Mouse (Mus musculus) embryonic facial prominence, embryonic 12.5 days (tissue): ENCODE results near the gene Ccnk. TPM values are rescaled to one million over a fixed set of nuclear protein-coding genes. Genes with fewer than 3 reads are reported as not detected.

Experiments
- ATAC-seq: fragments of 200-750 bp; cut with Nextera tagmentation; 2 replicates; pipeline ENCODE4 v1.8.0; 2017; ENCODE audit not compliant: insufficient number of reproducible peaks, insufficient read depth, low FRiP score, low TSS enrichment
- H3K27ac ChIP-seq: fragments of 300-500 bp; sonication (generic); 2 replicates; pipeline ENCODE4 v1.5.1; 2016; ENCODE audit warnings: mild to moderate bottlenecking
- H3K27me3 ChIP-seq: fragments of 300-500 bp; sonication (generic); 2 replicates; pipeline ENCODE4 v1.6.1; 2016; ENCODE audit warnings: mild to moderate bottlenecking, moderate library complexity
- H3K36me3 ChIP-seq: fragments of 300-500 bp; sonication (generic); 2 replicates; pipeline ENCODE4 v1.6.1; 2016; ENCODE audit warnings: mild to moderate bottlenecking
- H3K4me1 ChIP-seq: fragments of 300-500 bp; sonication (generic); 2 replicates; pipeline ENCODE4 v1.6.1; 2016
- H3K4me2 ChIP-seq: fragments of 300-500 bp; sonication (generic); replicated peaks from 2 replicates; pipeline ENCODE4 v1.6.1; 2016; ENCODE audit warnings: mild to moderate bottlenecking, moderate library complexity
- H3K4me3 ChIP-seq: fragments of 300-500 bp; sonication (generic); 2 replicates; pipeline ENCODE4 v1.5.1; 2016; ENCODE audit warnings: mild to moderate bottlenecking
- H3K9ac ChIP-seq: fragments of 300-500 bp; sonication (generic); 2 replicates; pipeline ENCODE4 v1.6.1; 2016; ENCODE audit warnings: mild to moderate bottlenecking, moderate library complexity
- H3K9me3 ChIP-seq: fragments of 300-500 bp; sonication (generic); 2 replicates; pipeline ENCODE4 v1.6.1; 2016; ENCODE audit warnings: mild to moderate bottlenecking, moderate library complexity
- WGBS: fragments of 180-500 bp; shearing (Covaris S2); methylation state at CpG from one replicate; pipeline ENCODE4 v1.1.7; 2016; 5-methylcytosine and 5-hydroxymethylcytosine counted together
- polyA plus RNA-seq: library from polyadenylated mRNA; unstranded; fragments of >200 nt; fragmentation: Nextera tagmentation; extraction: Ambion mirVana; gene quantifications from 2 replicates; pipeline ENCODE4 v1.2.1, GENCODE M21; 2016

Ccnk gene
- polyA plus RNA-seq, 1 experiment from 2014 or later = 3.4 TPM

DNA sequence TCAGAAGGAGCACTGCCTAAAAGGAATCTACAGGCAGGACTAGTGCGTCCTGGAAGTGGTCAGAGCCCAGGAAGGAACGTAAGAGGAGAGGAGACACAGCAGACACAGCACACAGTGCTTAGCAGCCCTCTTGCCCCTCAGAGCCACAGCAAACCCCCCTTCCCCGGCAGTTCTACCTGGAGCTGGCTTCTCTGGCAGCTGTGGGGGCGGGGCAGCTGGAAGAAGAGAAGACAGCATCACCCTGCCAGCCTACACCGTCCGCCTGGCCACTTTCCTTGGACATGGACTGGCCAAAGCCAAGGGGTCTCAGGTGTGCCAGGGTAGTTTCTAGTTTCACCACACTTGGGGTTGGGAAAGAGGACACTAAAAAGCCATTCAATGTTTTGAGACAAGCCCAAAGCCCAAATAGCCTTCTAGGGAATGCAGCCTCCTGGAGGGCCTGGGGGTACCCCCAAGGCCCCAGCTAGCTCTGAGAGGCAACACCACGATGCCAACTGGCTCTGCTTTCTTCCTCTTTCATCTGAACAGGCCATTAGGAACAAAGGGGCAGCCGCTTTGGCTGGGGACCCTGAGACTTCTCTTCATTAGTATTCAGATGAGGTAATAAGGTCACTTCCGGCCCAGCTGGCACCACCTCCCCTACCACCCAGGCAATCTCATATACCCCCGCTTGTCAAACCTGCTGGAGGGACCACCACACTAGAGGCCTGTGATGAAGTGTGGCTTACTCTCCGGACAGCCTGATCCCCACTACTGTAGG lies 37.4 kb downstream of the Ccnk start:
- H3K9me3 ChIP-seq = no peaks in the 10 kb centered on the region
- no peak overlapping the region for H3K4me2 ChIP-seq
- H3K4me1 ChIP-seq = peaks cover 76% of the 10 kb centered on the region
- no peak overlapping the region for H3K27ac ChIP-seq
- WGBS = 77% methylated on average over 11 of the region's 11 CpGs
- H3K36me3 ChIP-seq = no peaks in the 10 kb centered on the region
- no peak for ATAC-seq
- H3K27me3 ChIP-seq = no peaks in the 10 kb centered on the region
- H3K9ac ChIP-seq = no peak overlapping the region
- H3K4me3 ChIP-seq = no peak overlapping the region

GRCm38 (mm10) chr12:108217572-108217971 lies 38.2 kb downstream of the Ccnk start:
- Histone ChIP-seq H3K36me3 (no peaks in the 10 kb centered on the region), H3K27me3 (no peaks in the 10 kb centered on the region), H3K27ac (no peak overlapping the region), H3K9me3 (no peaks in the 10 kb centered on the region), H3K4me2 (no peak overlapping the region), H3K4me1 (peaks cover 69% of the 10 kb centered on the region), H3K9ac (no peak overlapping the region), H3K4me3 (no peak overlapping the region)
- 64% methylated on average over 5 of the region's 5 CpGs for WGBS
- ATAC-seq = no peak

- H3K4me3 ChIP-seq = no peak overlapping the region
- H3K9me3 ChIP-seq = no peaks in the 10 kb centered on the region
- WGBS = 41% methylated on average over 15 of the region's 15 CpGs
- H3K9ac ChIP-seq = no peak overlapping the region
- H3K4me1 ChIP-seq = peaks cover 66% of the 10 kb centered on the region
- H3K36me3 ChIP-seq = no peaks in the 10 kb centered on the region
- peak overlapping the region; percentile 29 for H3K4me2 ChIP-seq
- no peak for ATAC-seq
- peak overlapping the region; percentile 84 for H3K27ac ChIP-seq
- H3K27me3 ChIP-seq = no peaks in the 10 kb centered on the region
Measured at GRCm38 (mm10) chr12:108219163-108219562, 39.8 kb downstream of the Ccnk start.

DNA sequence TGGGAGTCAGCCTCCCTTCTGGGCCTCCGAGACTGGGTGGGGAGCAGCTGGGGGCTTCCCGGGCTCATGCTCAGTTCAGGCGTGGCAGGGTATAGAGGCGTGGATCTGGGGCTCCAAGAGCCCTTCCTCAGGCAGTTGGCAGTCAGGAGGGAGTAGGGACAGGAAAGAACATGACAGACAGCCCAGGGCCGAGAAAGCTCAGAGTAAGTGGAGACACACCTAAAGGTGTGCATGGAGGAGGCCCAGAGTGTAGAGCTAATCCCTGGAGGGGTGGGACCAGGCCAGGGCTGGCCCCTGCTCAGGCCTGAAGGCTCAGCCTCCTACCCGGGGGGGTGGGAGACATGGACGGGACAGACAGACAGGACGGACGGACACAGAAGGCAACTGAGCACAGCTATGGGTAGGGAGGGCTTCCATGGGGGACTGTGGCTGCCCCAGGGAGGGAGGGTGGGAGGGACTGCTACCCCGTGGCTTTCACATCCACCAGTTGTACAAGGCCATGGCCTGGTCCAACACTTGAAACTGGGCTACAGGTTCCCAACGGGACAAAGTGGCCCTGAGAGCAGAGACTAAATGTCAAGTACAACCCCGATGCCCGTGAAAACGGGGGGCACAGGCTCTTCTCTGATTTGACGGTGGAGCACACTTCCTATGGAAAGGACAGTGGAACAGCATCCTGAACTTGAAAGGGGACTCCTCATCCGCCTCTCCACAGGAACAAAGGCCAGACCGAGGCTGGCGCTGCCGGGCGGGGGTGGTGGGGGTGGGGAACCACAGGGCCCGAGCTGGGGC lies 40.6 kb downstream of the Ccnk start:
- no peak for ATAC-seq
- Histone ChIP-seq H3K9me3 (no peaks in the 10 kb centered on the region), H3K36me3 (no peaks in the 10 kb centered on the region), H3K4me2 (peak overlapping the region; percentile 29), H3K27ac (peak overlapping the region; percentile 84), H3K9ac (peak overlapping the region; percentile 15; the same call in 1 of the 2 replicates), H3K4me1 (peaks cover 66% of the 10 kb centered on the region), H3K27me3 (no peaks in the 10 kb centered on the region), H3K4me3 (no peak overlapping the region)
- 74% methylated on average over 21 of the region's 21 CpGs for WGBS

DNA sequence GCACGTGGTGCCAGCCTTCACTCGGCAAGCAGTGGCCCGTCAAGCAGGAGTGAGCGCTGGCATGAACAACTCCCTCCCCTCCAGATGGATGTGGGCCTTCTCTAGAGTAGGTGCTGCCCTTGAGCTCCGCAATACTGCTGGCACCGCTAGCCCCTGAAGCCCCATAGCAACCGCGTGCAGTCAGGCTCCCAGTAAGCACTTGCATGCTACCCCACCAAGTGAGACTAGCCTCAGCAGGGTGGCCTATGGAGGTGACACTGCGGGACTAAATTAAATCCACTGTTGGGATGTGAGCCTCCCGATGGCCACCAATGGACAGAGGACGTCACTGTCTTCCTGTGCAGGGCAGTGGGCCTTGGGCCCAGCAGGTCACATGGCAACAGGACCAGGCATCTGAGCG lies 41.2 kb downstream of the Ccnk start:
- ATAC-seq = no peak
- Histone ChIP-seq H3K4me1 (peaks cover 67% of the 10 kb centered on the region), H3K9ac (no peak overlapping the region), H3K4me2 (no peak overlapping the region), H3K4me3 (no peak overlapping the region), H3K27me3 (no peaks in the 10 kb centered on the region), H3K9me3 (no peaks in the 10 kb centered on the region), H3K36me3 (no peaks in the 10 kb centered on the region), H3K27ac (peak overlapping the region; percentile 84; the same call in 1 of the 2 replicates)
- WGBS = 73% methylated on average over 12 of the region's 12 CpGs

GRCm38 (mm10) chr12:108221206-108221605 lies 41.8 kb downstream of the Ccnk start:
- no peak overlapping the region for H3K4me3 ChIP-seq
- ATAC-seq = no peak
- peaks cover 71% of the 10 kb centered on the region for H3K4me1 ChIP-seq
- no peaks in the 10 kb centered on the region for H3K9me3 ChIP-seq
- no peaks in the 10 kb centered on the region for H3K36me3 ChIP-seq
- H3K27me3 ChIP-seq = no peaks in the 10 kb centered on the region
- H3K4me2 ChIP-seq = no peak overlapping the region
- H3K9ac ChIP-seq = no peak overlapping the region
- H3K27ac ChIP-seq = no peak overlapping the region
- whole genome bisulfite sequencing = 69% methylated on average over 10 of the region's 10 CpGs

DNA sequence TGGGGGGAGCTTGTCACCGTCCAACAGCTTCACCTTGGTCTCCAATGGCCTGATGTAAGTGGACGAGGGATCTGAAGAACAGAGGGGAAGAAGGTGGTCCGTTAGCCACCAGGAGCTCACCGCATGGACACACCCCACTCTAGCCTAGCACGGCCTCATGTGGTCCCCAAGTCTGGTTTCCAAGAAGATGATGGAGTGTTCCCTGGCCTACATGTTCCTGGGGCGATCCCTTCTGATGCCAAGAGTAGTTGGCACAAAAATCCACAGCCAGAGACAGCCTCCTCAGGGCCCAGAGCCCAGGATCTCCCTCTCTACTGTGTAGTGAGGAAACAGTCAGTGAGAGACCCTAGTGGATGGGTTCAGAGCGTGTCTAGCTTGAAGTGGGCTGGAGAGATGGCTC lies 42.3 kb downstream of the Ccnk start:
- Histone ChIP-seq H3K27me3 (no peaks in the 10 kb centered on the region), H3K4me3 (no peak overlapping the region), H3K4me2 (no peak overlapping the region), H3K4me1 (peaks cover 67% of the 10 kb centered on the region), H3K36me3 (no peaks in the 10 kb centered on the region), H3K9me3 (no peaks in the 10 kb centered on the region), H3K27ac (no peak overlapping the region), H3K9ac (no peak overlapping the region)
- no peak for ATAC-seq
- WGBS = 92% methylated on average over 7 of the region's 7 CpGs

DNA sequence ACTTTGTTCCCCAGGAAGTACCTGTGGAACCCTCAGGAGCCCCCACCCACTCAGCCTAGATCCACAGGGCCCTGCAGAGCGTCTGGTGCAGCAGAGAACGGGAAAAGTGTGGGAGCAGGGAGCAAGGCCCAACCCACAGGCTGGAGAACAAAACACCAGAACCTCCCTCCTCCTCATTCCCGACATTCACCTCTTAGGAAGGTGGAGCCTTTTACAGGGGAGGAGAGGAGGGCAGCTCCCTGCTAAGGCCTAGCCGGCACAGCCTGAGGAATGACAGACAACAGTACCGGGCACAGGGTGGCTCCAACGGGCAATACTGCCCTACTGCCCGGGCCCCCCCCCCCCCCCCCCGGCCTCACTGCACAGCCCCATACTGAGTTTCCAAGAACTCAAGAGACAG lies 44.0 kb downstream of the Ccnk start:
- no peaks in the 10 kb centered on the region for H3K27me3 ChIP-seq
- H3K4me2 ChIP-seq = no peak overlapping the region
- 39% methylated on average over 8 of the region's 8 CpGs for WGBS
- ATAC-seq = no peak
- no peak overlapping the region for H3K4me3 ChIP-seq
- H3K9me3 ChIP-seq = no peaks in the 10 kb centered on the region
- no peaks in the 10 kb centered on the region for H3K36me3 ChIP-seq
- H3K27ac ChIP-seq = no peak overlapping the region
- no peak overlapping the region for H3K9ac ChIP-seq
- peaks cover 56% of the 10 kb centered on the region for H3K4me1 ChIP-seq

DNA sequence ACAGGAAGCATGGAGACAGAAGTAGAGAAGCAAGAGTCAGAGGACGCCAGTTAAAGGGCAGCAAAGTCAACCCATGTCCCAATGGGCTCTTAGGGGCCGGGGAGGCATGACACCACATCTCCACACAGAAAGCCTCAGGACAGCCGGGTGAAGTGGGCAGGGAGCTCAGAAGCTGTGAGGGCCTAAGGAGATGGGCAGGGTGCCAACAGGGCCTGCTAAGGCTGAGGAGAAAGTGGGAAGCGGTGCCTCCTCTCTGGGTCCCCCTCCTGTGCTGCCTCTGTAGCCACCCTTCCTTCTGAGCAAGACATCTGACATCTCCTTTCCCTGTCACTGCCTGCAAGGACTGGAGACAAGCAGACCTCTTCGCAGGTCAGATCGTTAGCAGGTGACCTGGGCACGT lies 46.4 kb downstream of the Ccnk start:
- H3K9ac ChIP-seq = no peak overlapping the region
- WGBS = 63% methylated on average over 7 of the region's 7 CpGs
- no peak overlapping the region for H3K4me3 ChIP-seq
- H3K27me3 ChIP-seq = no peaks in the 10 kb centered on the region
- no peak overlapping the region for H3K4me2 ChIP-seq
- H3K4me1 ChIP-seq = peaks cover 32% of the 10 kb centered on the region
- no peak for ATAC-seq
- no peaks in the 10 kb centered on the region for H3K36me3 ChIP-seq
- no peaks in the 10 kb centered on the region for H3K9me3 ChIP-seq
- no peak overlapping the region for H3K27ac ChIP-seq

DNA sequence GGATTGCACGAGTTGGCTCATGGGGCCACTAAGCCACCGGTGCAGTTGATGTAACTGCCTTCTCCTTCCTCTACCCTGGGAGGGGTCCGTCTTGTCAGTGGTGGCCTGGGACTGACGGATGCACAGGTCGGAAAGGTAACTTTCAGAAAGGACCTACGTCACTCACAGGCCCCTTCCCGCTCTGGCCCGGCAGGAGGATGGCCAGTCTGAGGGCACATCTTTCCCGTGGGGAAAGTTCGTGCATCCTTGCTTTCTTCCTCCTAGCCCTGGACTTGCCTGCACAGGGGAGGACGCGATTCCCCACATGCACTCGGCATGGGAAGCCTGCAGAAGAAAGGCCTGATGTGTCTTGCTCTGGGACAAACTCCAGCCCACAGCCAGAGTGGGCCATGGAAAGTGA lies 46.8 kb downstream of the Ccnk start:
- H3K27ac ChIP-seq = no peak overlapping the region
- ATAC-seq = no peak
- H3K36me3 ChIP-seq = no peaks in the 10 kb centered on the region
- H3K27me3 ChIP-seq = no peaks in the 10 kb centered on the region
- H3K4me3 ChIP-seq = no peak overlapping the region
- H3K9me3 ChIP-seq = no peaks in the 10 kb centered on the region
- no peak overlapping the region for H3K9ac ChIP-seq
- 75% methylated on average over 13 of the region's 13 CpGs for WGBS
- H3K4me1 ChIP-seq = peaks cover 31% of the 10 kb centered on the region
- no peak overlapping the region for H3K4me2 ChIP-seq

- WGBS = 83% methylated on average over 12 of the region's 12 CpGs
- no peak overlapping the region for H3K27ac ChIP-seq
- H3K9me3 ChIP-seq = no peaks in the 10 kb centered on the region
Measured at GRCm38 (mm10) chr12:108226941-108227340, 47.6 kb downstream of the Ccnk start.

DNA sequence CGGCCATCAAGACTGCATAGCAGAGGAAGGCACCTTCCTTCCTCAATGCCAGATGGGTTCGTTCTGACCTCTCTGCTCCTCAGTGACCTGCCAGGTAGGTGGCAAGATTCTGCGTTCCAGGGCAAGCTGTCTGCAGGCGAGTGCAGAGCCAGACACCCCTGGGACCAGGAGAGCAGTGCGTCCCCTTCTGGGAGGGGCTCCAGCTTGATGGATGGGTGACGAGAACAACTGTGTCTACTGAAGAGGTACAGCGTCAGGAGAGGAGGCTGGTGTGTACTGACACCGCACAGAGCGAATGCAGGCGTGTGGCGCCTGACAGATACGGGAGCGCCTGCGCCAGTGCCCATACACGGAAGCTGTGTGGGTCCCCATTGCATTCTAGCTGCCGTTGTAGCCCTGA lies 48.1 kb downstream of the Ccnk start:
- H3K4me3 ChIP-seq = no peak overlapping the region
- no peak overlapping the region for H3K4me2 ChIP-seq
- ATAC-seq = no peak
- H3K36me3 ChIP-seq = no peaks in the 10 kb centered on the region
- H3K27ac ChIP-seq = no peak overlapping the region
- H3K9me3 ChIP-seq = no peaks in the 10 kb centered on the region
- no peaks in the 10 kb centered on the region for H3K27me3 ChIP-seq
- H3K9ac ChIP-seq = no peak overlapping the region
- peaks cover 41% of the 10 kb centered on the region for H3K4me1 ChIP-seq
- WGBS = 84% methylated on average over 16 of the region's 16 CpGs

More at GRCm38 (mm10) chr12:108226941-108227340, 47.6 kb downstream of the Ccnk start:
- Histone ChIP-seq H3K9ac (no peak overlapping the region), H3K27me3 (no peaks in the 10 kb centered on the region), H3K4me1 (peaks cover 37% of the 10 kb centered on the region), H3K4me2 (no peak overlapping the region), H3K36me3 (no peaks in the 10 kb centered on the region), H3K4me3 (no peak overlapping the region)
- ATAC-seq = no peak
